Comparison of ENCODE assay signal across 8 mouse cellular contexts in the genomic region with DNA sequence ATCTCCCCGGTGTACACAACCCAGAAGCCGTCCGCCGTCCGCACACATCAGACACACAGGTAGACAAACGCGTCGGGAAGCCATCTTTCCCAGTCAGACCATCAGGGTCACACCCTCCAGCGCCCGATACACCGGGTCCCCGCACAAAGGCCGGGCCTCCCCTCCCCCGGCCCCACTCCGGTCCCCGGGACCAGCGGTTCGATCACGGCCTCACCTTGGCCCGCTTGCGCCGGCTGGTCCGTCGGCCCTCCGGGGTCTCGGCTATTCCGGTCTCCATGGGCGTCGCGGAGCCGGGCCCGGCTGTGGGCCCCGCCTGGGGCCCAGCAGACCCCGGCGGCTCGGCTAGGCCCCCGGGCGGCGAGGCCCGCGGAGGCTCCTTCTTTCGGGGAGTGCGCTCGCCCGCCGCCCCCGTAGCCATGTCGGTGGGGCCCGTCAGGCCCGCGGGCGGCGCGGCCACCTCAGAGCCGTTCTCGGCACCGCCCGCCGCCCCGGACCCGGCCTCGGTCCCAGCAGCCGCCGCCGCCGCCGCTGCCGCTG. TPM values are rescaled to one million over a fixed set of nuclear protein-coding genes. Genes with fewer than 3 reads are reported as not detected.
DNase-seq lines count a peak whose midpoint lies in the region; ATAC-seq lines count a peak whose summit lies in the region.

No protein-coding gene starts in this region.

- peak overlapping the region; percentile 84 for H3K27ac ChIP-seq in kidney, embryonic 14.5 days (ENCODE audit: low read depth, low read length)
- H3K27ac ChIP-seq in liver, embryonic 16.5 days (ENCODE audit: low read length) = peak overlapping the region; percentile 75
- H3K27ac ChIP-seq in neural tube, embryonic 14.5 days (ENCODE audit: low read depth, low read length) = peak overlapping the region; percentile 94

- peak overlapping the region; percentile 99 for H3K9ac ChIP-seq in kidney, embryonic 14.5 days (ENCODE audit: low read depth, low read length)
- H3K9ac ChIP-seq in liver, embryonic 16.5 days (ENCODE audit: low read depth, low read length) = peak overlapping the region; percentile 97
- peak overlapping the region; percentile 96 for H3K9ac ChIP-seq in neural tube, embryonic 14.5 days (replicated peaks; ENCODE audit: low read depth, low read length)

- no peaks in the 10 kb centered on the region for H3K36me3 ChIP-seq in kidney, embryonic 14.5 days (ENCODE audit: control insufficient read depth, insufficient read depth, low read length)
- no peaks in the 10 kb centered on the region for H3K36me3 ChIP-seq in liver, embryonic 16.5 days (ENCODE audit: control insufficient read depth, insufficient read depth)
- no peaks in the 10 kb centered on the region for H3K36me3 ChIP-seq in neural tube, embryonic 14.5 days (ENCODE audit: control insufficient read depth, insufficient read depth, low read length)

- peak overlapping the region; percentile 59 for H3K4me2 ChIP-seq in kidney, embryonic 14.5 days (replicated peaks; ENCODE audit: low read depth, low read length)
- H3K4me2 ChIP-seq in liver, embryonic 16.5 days (ENCODE audit: low read depth, low read length) = peak overlapping the region; percentile 79
- peak overlapping the region; percentile 85 for H3K4me2 ChIP-seq in neural tube, embryonic 14.5 days (ENCODE audit: low read depth, low read length)

- no peaks in the 10 kb centered on the region for H3K27me3 ChIP-seq in kidney, embryonic 14.5 days (ENCODE audit: control insufficient read depth, insufficient read depth, low read length)
- no peaks in the 10 kb centered on the region for H3K27me3 ChIP-seq in liver, embryonic 16.5 days (ENCODE audit: control insufficient read depth, insufficient read depth, low read depth, low read length)
- peaks cover 3% of the 10 kb centered on the region; the same call in 1 of the 2 replicates for H3K27me3 ChIP-seq in neural tube, embryonic 14.5 days (ENCODE audit: control insufficient read depth, insufficient read depth, low read length)

- peak; percentile 66 for ATAC-seq in kidney, embryonic 14.5 days (ENCODE audit: low FRiP score, low TSS enrichment)
- ATAC-seq in liver, embryonic 16.5 days (ENCODE audit: low read depth) = peak; percentile 60
- peak; percentile 62 for ATAC-seq in neural tube, embryonic 14.5 days (ENCODE audit: low read depth)

- H3K4me3 ChIP-seq in kidney, embryonic 14.5 days (ENCODE audit: low read length) = peak overlapping the region; percentile 80
- H3K4me3 ChIP-seq in liver, embryonic 16.5 days (ENCODE audit: low read depth, low read length) = peak overlapping the region; percentile 95
- peak overlapping the region; percentile 97 for H3K4me3 ChIP-seq in neural tube, embryonic 14.5 days (ENCODE audit: low read depth, low read length)

- peaks cover 10% of the 10 kb centered on the region for H3K4me1 ChIP-seq in kidney, embryonic 14.5 days (ENCODE audit: control insufficient read depth, insufficient read depth, low read length)
- peaks cover 14% of the 10 kb centered on the region for H3K4me1 ChIP-seq in liver, embryonic 16.5 days (ENCODE audit: control insufficient read depth, low read depth, low read length)
- peaks cover 10% of the 10 kb centered on the region for H3K4me1 ChIP-seq in neural tube, embryonic 14.5 days (ENCODE audit: control insufficient read depth, insufficient read depth, low read length)

- under 1% methylated on average over 46 of the region's 68 CpGs for WGBS in kidney, embryonic 14.5 days
- under 1% methylated on average over 54 of the region's 68 CpGs for WGBS in liver, embryonic 16.5 days (ENCODE audit: insufficient replicate concordance)
- WGBS in neural tube, embryonic 14.5 days = under 1% methylated on average over 58 of the region's 68 CpGs

- peak; percentile 68 for DNase-seq in CD4-positive helper T cell, adult 2 months (ENCODE audit: low read depth, low spot score)
- DNase-seq in adipocyte (ENCODE audit: low spot score) = peak; percentile 30
- DNase-seq in embryo, embryonic 10.5 days (ENCODE audit: low spot score) = peak; percentile 71
- DNase-seq in heart, adult 18-20 months = peak; percentile 36 to 61
- DNase-seq in thymus, postnatal 25 days = peak; percentile 66

- H3K9me3 ChIP-seq in kidney, embryonic 14.5 days (ENCODE audit: control insufficient read depth, low read length) = no peaks in the 10 kb centered on the region
- H3K9me3 ChIP-seq in liver, embryonic 16.5 days (replicated peaks; ENCODE audit: control insufficient read depth, low read length) = no peaks in the 10 kb centered on the region
- H3K9me3 ChIP-seq in neural tube, embryonic 14.5 days (ENCODE audit: control insufficient read depth, low read length) = no peaks in the 10 kb centered on the region

RNA-seq across cellular contexts. Expression of a gene that starts 0.4 kb away (rescaled TPM):
- 10 to 100 TPM; 28.2 to 30.6 TPM for total RNA-seq in heart, adult 18-20 months (2021)
- 60.9 and 69.9 TPM in 2 replicates for polyA plus RNA-seq in kidney, embryonic 14.5 days (2014; fragmentation: Nextera tagmentation; extraction: Ambion mirVana)
- polyA plus RNA-seq in liver, embryonic 16.5 days (2015; fragmentation: Nextera tagmentation; extraction: Ambion mirVana) = 5.5 and 6.6 TPM in 2 replicates
- 83.6 and 91.2 TPM in 2 replicates for polyA plus RNA-seq in neural tube, embryonic 14.5 days (2014; fragmentation: Nextera tagmentation; extraction: Ambion mirVana)

RNA-seq across cellular contexts. Expression of a gene that starts 8.2 kb away (rescaled TPM):
- not detected for total RNA-seq in heart, adult 18-20 months (2021)
- not detected in 2 replicates for polyA plus RNA-seq in kidney, embryonic 14.5 days (2014; fragmentation: Nextera tagmentation; extraction: Ambion mirVana)
- polyA plus RNA-seq in liver, embryonic 16.5 days (2015; fragmentation: Nextera tagmentation; extraction: Ambion mirVana) = not detected in 2 replicates
- not detected in 2 replicates for polyA plus RNA-seq in neural tube, embryonic 14.5 days (2014; fragmentation: Nextera tagmentation; extraction: Ambion mirVana)

RNA-seq across cellular contexts. Expression of a gene that starts 20.3 kb away (rescaled TPM):
- not detected for total RNA-seq in heart, adult 18-20 months (2021)
- 0.14 TPM in 1 of 2 replicates, not detected in the other for polyA plus RNA-seq in kidney, embryonic 14.5 days (2014; fragmentation: Nextera tagmentation; extraction: Ambion mirVana)
- not detected in 2 replicates for polyA plus RNA-seq in liver, embryonic 16.5 days (2015; fragmentation: Nextera tagmentation; extraction: Ambion mirVana)
- polyA plus RNA-seq in neural tube, embryonic 14.5 days (2014; fragmentation: Nextera tagmentation; extraction: Ambion mirVana) = 0.09 TPM in 1 of 2 replicates, not detected in the other

Comparison
In these comparisons a context has a peak if more than half of its experiments do, and no peak if none do; other contexts are left out.
1. Peak in every context shown above with its lines: DNase-seq, ATAC-seq, H3K4me3 ChIP-seq and H3K27ac ChIP-seq.